Mouse (Mus musculus) kidney, postnatal 4 days (tissue): ENCODE data around the gene Atp2b4.

Source experiments
- DNase-seq, 2 experiments: peaks; one replicate each; pipeline ENCODE4 v3.0.0; 2021; ENCODE audit warnings: mixed read lengths in 2 of 2

Gene Atp2b4

GRCm38 (mm10) chr1:133797979-133798820 lies 2.6 kb downstream of the Atp2b4 start:
- DNase-seq, result peak in 1 of 2 experiments; percentile 27

- no peak for DNase-seq
Measured at GRCm38 (mm10) chr1:133797327-133797978, 3.4 kb downstream of the Atp2b4 start.

DNA sequence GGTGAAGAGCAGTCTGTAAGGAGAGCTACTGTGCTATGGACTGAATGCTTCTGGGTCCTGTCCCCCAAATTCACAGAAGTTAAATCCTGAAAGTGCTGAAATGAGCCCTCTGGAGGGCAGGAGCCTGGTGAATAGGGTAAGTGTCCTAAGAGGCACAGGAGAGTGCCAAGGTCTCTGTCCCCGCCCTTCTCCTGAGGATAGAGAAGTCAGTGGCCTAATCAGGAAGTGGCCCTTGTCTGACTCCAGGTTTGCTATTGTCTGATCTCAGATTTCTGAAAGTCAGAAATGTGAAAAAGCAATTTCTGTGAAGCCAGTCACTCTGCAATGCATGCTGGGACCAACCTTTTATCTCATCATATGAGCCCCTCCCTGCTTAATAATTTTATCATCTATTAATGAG lies 7.2 kb downstream of the Atp2b4 start:
- no peak for DNase-seq

DNA sequence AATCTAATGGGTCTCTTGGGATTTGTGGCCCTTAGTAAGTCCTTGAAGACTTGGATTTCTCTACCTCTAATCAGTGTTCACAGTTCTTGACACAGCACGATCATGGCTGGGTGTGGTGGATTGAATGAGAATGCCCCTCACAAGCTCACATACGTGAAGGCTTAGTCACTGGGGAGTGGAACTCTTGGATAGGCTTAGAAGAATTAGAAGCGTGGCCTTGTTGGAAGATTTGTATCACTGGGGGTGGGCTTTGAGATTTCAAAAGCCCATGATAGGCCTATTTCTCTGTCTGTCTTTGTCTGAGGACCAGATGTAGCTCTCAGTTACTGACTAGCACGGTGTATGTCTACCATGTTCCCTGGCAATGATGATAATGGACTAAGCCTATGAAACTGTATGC lies 10.8 kb downstream of the Atp2b4 start:
- no peak for DNase-seq

DNA sequence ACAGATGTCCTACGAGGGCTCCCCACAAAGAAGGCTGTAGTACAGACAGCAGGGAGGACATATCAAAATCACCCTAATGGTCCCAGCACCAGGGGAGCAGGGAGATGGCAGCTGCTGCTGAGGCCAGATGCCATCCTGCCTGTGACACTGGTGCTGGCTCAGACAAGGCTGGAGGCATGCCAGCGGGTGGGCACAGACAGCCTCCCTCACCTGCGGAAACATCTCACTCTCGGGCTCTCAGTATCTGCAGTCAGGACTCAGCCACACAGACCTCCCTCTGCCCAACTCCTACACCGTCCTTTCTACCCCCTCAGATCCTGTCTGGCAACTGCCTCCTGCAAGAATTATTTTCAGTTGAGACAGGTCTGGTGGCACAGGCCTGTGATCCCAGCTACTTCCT lies 12.0 kb downstream of the Atp2b4 start:
- DNase-seq, result no peak

DNA sequence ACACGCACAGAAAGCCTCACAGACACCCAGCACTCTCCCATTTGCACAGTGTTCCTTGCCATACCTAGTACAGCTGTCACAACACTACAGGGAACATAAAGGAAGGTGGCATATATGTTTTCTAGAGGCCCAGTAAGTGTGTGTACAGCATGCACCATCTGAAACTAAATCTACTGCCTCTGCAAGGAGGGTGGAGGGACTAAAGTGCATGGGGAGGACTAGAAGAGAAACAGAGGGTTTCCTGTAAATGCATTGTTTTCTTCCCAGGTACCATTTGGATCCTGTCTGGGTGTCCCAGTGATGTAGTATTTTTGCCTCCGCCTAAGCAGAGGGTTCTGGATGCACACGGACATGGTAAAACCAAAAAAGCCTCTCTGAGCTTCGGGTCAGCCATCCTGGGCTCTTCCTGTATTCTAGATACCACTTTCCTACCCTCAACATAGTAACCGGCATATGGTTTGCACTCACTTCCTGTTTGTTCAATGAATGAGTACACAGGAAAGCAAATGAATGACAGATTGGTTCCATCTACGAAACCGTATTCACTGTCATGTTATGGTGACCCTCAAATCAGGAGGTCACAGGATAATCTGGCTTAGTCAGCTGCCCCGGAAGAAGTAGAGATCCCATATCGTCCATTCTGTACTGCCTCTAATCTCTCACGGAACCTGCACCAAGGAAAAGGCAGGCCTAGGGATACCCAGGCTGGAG lies 13.2 kb downstream of the Atp2b4 start:
- DNase-seq, result no peak

DNA sequence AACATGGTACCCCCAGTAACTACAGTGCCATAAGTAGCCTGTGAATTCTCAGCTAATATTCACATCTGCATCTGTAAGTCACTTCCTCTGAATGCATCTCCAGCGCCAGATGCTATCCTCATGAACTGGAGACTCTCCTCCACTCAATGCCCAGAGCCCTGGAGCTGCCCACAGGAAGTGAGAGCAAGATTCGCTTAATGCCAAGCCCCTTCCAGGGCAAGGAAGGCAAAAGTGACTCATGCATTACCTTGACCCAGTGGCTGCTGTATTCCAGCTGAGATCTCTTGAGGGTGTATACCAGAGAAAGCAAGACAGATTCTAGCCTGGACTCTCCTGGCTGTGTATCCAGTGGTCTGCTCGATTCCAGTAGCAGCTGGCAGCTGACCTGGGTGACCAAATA lies 16.2 kb downstream of the Atp2b4 start:
- no peak for DNase-seq

DNA sequence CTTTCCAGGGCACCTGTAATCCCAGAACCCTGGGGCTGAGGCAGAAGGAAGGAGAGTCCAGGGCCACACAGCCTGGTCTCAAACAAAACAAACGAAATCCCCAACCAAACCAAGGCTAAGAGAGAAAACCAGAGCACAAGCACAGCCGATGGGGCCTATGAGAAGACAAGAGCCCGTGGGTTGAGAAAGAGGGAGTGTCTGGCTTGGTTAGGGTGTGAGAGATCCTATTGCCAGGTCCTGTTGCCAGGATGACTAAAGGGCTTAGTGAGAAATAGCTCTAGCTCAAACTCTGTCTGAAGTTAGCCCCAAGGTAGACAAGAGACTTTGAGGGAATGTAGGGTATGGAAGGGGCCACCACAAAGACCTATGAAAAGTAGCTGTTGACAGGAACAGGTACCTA lies 19.3 kb downstream of the Atp2b4 start:
- DNase-seq, result no peak

DNA sequence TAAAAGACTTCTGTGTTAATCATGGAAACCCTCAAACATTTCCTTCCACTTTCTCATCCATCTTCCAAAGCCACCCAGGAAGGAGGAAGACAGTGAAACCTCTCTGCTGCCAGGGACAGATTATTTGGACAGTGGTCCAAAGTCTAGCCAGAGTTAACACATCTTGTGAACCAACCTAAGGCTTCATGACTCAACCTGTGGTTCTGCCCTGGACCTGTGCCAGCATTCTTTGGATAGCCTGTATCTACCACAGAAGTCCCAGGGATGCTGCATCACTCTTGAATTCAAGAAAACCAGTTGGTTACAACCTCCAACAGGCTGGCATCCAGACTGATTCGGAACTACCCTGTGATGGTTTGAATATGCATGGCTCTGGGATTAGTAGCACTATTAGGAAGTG lies 21.8 kb downstream of the Atp2b4 start:
- DNase-seq, result peak in 1 of 2 experiments; percentile 25

DNA sequence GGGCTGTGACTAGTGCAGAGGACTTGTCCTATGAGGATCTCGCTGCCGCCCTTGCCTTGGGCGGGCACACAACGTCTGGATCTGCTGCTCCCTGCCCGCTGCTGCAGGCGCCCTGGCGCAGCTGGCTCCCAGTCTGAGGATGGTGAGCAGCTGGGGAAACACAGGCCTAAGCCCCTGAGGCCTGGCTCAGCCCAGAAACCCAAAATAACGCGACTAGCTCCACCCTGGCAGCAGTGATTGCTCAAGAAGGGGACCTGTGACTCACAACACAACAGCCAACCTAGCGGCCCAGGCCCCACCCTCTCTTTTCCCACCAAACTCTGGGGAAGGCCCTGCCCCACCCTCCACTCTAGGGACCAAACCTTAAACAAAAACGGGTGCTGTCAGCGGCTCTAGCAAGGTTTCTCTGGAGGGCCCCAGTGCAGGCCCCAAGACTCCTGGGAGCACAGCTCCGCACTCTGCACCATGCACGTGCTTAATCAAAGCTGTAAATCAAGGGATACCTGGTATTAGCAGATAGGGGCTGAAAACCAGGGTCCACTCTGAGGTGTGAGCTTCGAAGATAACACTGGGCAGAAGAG lies 23.1 kb downstream of the Atp2b4 start:
- no peak for DNase-seq

- DNase-seq, result peak in 1 of 2 experiments; percentile 20
Measured at GRCm38 (mm10) chr1:133772553-133772952, 28.3 kb downstream of the Atp2b4 start.

- DNase-seq, result no peak
Measured at GRCm38 (mm10) chr1:133771831-133772399, 28.9 kb downstream of the Atp2b4 start.

GRCm38 (mm10) chr1:133767994-133768393 lies 32.8 kb downstream of the Atp2b4 start:
- no peak for DNase-seq

GRCm38 (mm10) chr1:133766901-133767529 lies 33.8 kb downstream of the Atp2b4 start:
- DNase-seq, result no peak

- DNase-seq, result no peak
Measured at GRCm38 (mm10) chr1:133765376-133765775, 35.5 kb downstream of the Atp2b4 start.

GRCm38 (mm10) chr1:133762946-133763422 lies 37.9 kb downstream of the Atp2b4 start:
- DNase-seq, result no peak

DNA sequence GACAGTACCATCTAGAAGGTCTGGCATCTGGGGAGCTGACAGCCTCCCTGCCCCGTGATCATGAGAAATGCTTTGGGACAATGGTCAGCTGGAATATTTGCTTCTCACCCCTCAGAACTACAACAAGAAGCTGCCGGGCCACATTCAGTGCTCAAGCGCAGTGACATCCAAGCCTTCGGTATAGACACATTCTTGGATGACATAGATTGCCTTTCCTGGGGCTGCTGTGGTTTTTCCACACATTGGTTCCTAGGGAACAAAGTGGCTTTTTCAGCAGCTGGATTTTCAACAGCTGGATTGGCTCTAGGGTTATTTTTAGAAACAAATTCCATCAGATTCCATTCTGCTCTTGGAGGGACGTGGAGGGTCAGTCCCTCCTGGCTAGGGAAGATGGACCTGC lies 39.6 kb downstream of the Atp2b4 start:
- DNase-seq, result no peak

DNA sequence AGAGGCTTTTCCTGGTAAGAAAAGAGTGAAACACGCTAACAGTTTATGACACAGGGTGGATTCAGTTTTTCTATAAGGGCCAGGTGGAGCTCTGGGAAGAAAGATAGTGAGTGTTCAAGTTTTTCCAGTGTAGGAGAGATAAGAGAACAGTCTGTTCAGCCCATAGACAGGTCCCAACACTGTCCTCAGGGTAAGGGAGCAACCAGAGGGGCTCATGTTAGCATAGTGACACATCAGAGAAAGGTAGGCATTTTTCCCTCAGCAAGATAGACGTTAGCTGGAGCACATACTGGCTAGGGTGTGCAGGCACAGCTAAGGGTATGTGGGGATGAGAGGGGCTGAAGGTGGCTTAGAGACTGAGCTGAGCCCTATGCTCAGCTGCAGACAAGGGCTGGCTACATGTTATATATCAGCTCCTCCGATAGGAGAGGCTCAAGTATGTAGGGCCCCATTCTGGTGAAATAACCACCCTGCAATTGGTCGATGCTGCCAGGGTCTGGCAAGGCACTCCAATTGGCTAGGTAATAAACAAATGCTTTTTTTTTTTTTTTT lies 46.4 kb downstream of the Atp2b4 start:
- DNase-seq, result no peak

GRCm38 (mm10) chr1:133753325-133753724 lies 47.5 kb downstream of the Atp2b4 start:
- DNase-seq, result no peak

- no peak for DNase-seq
Measured at GRCm38 (mm10) chr1:133751621-133752020, 49.2 kb downstream of the Atp2b4 start.

- DNase-seq, result no peak
Measured at GRCm38 (mm10) chr1:133749954-133750353, 50.9 kb downstream of the Atp2b4 start.

DNA sequence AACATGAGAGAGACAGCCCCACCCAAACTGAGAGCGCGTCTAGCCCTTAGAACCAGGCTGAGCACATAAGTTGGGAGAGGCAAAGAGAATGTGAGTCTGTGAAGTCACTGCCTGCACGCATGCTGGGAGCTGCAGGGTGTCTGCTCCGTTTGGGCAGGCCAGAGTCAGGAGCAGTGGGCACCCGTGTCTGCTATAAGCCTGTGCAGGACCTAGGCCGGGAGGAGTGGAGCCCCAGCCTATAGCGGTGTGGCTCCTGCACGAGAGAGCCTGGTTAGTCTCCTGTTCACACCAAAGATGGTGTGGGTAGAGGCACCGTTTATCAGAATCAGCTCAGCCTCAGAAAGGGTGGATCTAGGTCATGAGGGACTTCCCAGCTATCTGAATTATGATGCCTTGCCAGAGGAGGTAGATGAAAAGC lies 55.8 kb downstream of the Atp2b4 start:
- peak in 1 of 2 experiments; percentile 31 for DNase-seq
